Mouse (Mus musculus): ENCODE measurements around the gene Thop1. TPM values are rescaled to one million over a fixed set of nuclear protein-coding genes. Genes with fewer than 3 reads are reported as not detected.

The Thop1 gene
- polyA plus RNA-seq, 1 experiment from 2014 or later = 35.9 TPM

DNA sequence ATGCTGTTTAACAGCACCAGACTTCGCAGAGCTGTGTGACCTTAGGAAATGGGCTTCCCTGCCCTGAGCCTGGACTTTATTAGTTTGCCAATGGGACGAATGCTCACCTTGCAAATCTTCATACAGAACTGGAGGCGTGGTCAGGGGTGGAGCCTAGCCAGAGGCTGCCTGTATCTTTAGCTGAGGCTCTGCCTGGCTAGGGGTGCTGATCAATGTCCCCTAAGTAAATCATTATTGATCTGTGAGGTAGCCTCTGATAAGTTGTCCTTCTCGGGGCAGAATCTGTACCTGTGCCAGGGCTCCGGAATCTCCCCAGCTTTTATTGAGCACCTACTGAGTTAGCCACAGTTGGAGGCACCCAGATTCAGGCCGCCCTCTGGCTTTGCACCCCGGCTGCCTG, 20.8 kb downstream of the Thop1 start:
- H3K4me3 ChIP-seq (replicated peaks; ENCODE audit: low read length) = no peak overlapping the region
- H3K27ac ChIP-seq = no peak overlapping the region
- 80% methylated on average over 7 of the region's 7 CpGs for WGBS
- no peak for ATAC-seq (ENCODE audit: low FRiP score)
- no peaks in the 10 kb centered on the region for H3K9me3 ChIP-seq (ENCODE audit: control insufficient read depth, low read length)
- no peak overlapping the region for H3K4me2 ChIP-seq (replicated peaks)
- DNase-seq (ENCODE audit: low spot score) = no peak
- H3K36me3 ChIP-seq (replicated peaks; ENCODE audit: control insufficient read depth, insufficient read depth) = no peaks in the 10 kb centered on the region
- no peaks in the 10 kb centered on the region for H3K4me1 ChIP-seq (replicated peaks; ENCODE audit: control insufficient read depth, insufficient read depth, low read length)
- no peaks in the 10 kb centered on the region for H3K27me3 ChIP-seq (ENCODE audit: control insufficient read depth, insufficient read depth, low read length)
- no peak overlapping the region for H3K9ac ChIP-seq

DNA sequence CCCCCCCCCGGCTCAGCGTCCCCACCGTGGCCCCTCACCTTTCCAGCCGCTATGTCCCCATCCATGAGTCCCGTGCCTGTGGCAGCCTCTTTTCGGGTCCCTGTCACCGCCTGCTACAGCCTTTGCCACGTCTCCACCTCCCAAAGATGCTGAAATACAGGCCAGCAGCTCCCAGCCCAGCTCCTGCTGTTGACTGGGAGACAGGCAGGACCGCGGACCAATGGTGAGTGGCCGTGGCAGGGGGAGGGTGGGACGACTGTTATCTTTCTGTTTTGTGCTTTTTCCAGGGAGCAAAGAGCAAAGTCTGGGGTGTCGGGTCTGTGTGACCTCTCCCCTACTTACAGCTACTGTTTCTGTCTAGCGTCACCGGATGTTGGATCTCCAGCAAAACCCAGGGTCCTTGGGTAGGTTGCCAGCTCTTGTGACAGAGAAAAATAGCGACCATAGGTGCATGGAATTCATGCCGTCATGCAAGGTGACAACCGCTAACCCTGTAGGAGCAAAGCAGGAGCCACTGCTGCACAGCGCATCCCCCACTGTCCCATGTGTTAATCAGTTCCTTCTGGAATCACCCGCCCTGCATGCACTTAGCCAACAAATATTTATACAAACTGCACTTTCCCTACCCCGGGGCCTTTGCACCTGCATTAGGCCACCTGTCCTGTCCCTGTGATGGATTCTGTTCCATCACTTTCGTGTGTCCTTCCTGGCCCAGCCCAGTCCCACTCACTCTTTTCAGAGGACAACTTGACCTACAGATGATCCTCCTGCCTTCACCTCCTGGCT, 22.8 kb downstream of the Thop1 start:
- H3K27me3 ChIP-seq (ENCODE audit: control insufficient read depth, insufficient read depth, low read length) = no peaks in the 10 kb centered on the region
- WGBS = 62% methylated on average over 22 of the region's 22 CpGs
- H3K4me1 ChIP-seq (replicated peaks; ENCODE audit: control insufficient read depth, insufficient read depth, low read length) = no peaks in the 10 kb centered on the region
- H3K9ac ChIP-seq = no peak overlapping the region
- no peaks in the 10 kb centered on the region for H3K9me3 ChIP-seq (ENCODE audit: control insufficient read depth, low read length)
- ATAC-seq (ENCODE audit: low FRiP score) = no peak
- no peaks in the 10 kb centered on the region for H3K36me3 ChIP-seq (replicated peaks; ENCODE audit: control insufficient read depth, insufficient read depth)
- no peak for DNase-seq (ENCODE audit: low spot score)
- H3K4me3 ChIP-seq (replicated peaks; ENCODE audit: low read length) = no peak overlapping the region
- no peak overlapping the region for H3K4me2 ChIP-seq (replicated peaks)
- no peak overlapping the region for H3K27ac ChIP-seq

DNA sequence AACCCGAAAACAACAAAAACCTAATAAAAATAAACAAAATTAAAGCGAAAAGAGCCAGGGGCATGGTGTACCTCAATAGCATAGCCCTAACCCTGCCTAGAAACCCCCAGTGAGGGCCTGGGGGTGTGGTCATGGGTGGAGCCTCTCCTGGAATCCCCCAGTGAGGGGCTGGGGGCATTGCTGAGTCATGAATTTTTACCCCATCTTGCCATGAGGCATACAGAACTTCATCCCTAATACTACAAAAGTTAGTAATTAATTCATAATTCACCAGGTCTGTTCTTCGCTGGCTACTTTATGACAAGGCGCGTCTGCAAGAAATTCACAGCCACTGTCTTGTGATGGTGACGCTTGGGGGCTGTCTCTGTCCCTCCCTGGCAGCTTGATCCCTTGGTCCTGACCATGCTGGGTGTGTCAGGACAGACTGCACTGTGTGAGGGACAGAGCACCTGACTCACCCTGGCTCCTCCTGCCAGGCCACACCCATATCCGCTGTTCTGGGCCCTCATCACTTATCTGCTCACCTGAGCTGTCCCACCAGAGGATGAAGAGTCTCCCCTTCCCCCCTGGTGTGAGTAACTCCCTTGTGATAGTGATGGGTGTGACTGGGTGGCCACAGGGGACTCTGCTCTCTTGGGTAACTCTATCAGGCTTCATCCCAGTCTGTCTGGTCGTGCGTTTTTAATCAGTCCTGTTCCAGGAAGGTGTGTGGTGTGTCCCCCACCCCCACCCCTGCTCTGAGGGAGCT, 25.3 kb downstream of the Thop1 start:
- Histone ChIP-seq H3K4me3 (replicated peaks; ENCODE audit: low read length) (no peak overlapping the region), H3K4me1 (replicated peaks; ENCODE audit: control insufficient read depth, insufficient read depth, low read length) (no peaks in the 10 kb centered on the region), H3K36me3 (replicated peaks; ENCODE audit: control insufficient read depth, insufficient read depth) (no peaks in the 10 kb centered on the region), H3K27ac (no peak overlapping the region), H3K9me3 (ENCODE audit: control insufficient read depth, low read length) (no peaks in the 10 kb centered on the region), H3K9ac (no peak overlapping the region), H3K4me2 (replicated peaks) (no peak overlapping the region), H3K27me3 (ENCODE audit: control insufficient read depth, insufficient read depth, low read length) (no peaks in the 10 kb centered on the region)
- ATAC-seq (ENCODE audit: low FRiP score) (no peak), DNase-seq (ENCODE audit: low spot score) (no peak)
- 62% methylated on average over 9 of the region's 9 CpGs for WGBS

DNA sequence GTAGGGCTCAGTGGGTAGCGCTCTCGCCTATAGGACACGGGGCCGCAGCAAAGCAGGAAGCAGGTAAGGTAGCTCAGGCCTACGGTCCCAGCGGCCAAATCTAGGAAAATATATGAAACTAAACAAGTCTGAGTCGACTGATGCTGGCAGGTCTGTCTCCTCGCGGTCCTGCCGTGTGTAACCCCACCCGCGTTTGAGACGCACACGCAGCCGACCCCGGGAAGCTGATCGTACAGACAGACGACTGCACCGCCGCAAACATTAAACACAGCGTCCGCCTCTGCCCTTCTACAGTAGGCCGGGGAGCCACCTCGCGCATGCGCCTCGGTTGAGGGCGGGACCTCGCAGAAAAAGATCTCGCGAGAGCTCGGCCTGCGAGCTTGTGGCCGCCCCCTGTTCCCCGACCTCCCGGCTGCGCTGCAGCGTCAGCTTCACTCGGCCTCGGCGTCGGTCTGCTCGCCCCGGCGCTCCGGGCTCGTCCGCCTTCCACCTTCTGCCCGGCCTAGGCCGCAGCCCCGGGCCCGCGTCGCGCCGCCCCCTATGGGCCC, 35.8 kb downstream of the Thop1 start, which contains the start of gene Map2k2:
Gene Map2k2 (plus strand): TSS at position 351 of the 548 bp plus-strand sequence.
- WGBS = 0% methylated on average over 50 of the region's 56 CpGs
- H3K4me2 ChIP-seq (replicated peaks) = peak within 1 kb of the TSS; percentile 64
- no peaks in the 10 kb centered on the region for H3K27me3 ChIP-seq (ENCODE audit: control insufficient read depth, insufficient read depth, low read length)
- H3K4me3 ChIP-seq (replicated peaks; ENCODE audit: low read length) = peak within 1 kb of the TSS; percentile 79
- H3K4me1 ChIP-seq (replicated peaks; ENCODE audit: control insufficient read depth, insufficient read depth, low read length) = peaks cover 20% of the 10 kb centered on the region
- no peaks in the 10 kb centered on the region for H3K9me3 ChIP-seq (ENCODE audit: control insufficient read depth, low read length)
- H3K27ac ChIP-seq = peak within 1 kb of the TSS; percentile 99
- peaks cover 26% of the 10 kb centered on the region for H3K36me3 ChIP-seq (replicated peaks; ENCODE audit: control insufficient read depth, insufficient read depth)
- ATAC-seq (ENCODE audit: low FRiP score) (peak; percentile 92), DNase-seq (ENCODE audit: low spot score) (peak; percentile 98)
- H3K9ac ChIP-seq = peak within 1 kb of the TSS; percentile 97

DNA sequence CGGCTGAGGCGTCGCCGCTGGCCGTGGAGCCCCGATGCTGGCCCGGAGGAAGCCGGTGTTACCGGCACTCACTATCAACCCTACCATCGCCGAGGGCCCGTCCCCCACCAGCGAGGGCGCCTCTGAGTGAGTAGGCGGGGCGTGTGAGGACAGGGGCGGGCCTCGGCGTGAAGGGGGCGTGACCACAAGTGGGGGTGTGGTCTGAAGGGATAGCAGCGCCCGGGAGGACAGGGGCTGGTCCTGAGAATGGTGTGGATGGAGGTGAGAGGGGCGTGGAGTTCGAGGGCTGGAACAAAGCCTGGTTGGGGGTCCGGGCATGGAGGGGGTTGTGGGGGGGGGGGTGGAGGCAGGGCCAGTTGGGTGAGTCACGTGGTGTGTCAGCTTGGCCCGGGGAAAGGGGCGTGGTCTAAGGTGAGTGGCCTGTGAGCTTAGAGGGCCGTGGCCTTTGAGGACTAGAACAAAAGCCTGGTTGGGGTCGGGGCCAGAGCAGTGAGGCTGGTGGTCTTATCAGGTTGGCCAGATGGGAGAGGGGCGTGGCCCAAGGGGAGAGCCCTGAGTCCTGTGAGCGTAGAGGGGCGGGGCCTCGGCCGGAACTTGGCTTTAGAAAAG, 36.4 kb downstream of the Thop1 start:
- peak; percentile 88 for ATAC-seq (ENCODE audit: low FRiP score)

DNA sequence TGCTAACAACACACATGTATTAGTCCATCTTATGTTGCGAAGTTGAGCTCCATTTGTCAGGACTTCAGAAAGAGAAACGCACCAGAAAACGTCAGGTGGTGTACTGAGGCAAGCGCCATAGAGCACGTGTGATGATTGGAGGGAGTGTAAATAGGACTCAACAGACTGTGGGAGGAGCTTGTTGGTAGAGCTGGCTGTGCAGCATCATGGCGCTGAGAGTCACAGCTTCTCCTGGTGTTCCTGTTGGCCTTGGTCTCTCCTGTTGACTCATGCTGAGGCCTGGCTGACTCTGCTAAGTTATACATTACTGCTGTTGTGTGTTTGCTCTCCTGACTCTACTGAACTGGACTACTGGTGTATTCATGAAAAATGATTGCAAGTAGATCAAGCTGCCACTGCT, 43.1 kb downstream of the Thop1 start:
- H3K4me2 ChIP-seq (replicated peaks) = no peak overlapping the region
- H3K4me1 ChIP-seq (replicated peaks; ENCODE audit: control insufficient read depth, insufficient read depth, low read length) = no peaks in the 10 kb centered on the region
- no peak for DNase-seq (ENCODE audit: low spot score)
- H3K27ac ChIP-seq = no peak overlapping the region
- ATAC-seq (ENCODE audit: low FRiP score) = no peak
- H3K9ac ChIP-seq = no peak overlapping the region
- H3K36me3 ChIP-seq (replicated peaks; ENCODE audit: control insufficient read depth, insufficient read depth) = peaks cover 95% of the 10 kb centered on the region
- no peak overlapping the region for H3K4me3 ChIP-seq (replicated peaks; ENCODE audit: low read length)
- WGBS = 92% methylated on average over 6 of the region's 6 CpGs
- H3K27me3 ChIP-seq (ENCODE audit: control insufficient read depth, insufficient read depth, low read length) = no peaks in the 10 kb centered on the region
- no peaks in the 10 kb centered on the region for H3K9me3 ChIP-seq (ENCODE audit: control insufficient read depth, low read length)

More for the DNA sequence above, 36.4 kb downstream of the Thop1 start:
- Histone ChIP-seq H3K4me2 (replicated peaks) (peak overlapping the region; percentile 64), H3K36me3 (replicated peaks; ENCODE audit: control insufficient read depth, insufficient read depth) (peaks cover 32% of the 10 kb centered on the region), H3K9me3 (ENCODE audit: control insufficient read depth, low read length) (no peaks in the 10 kb centered on the region), H3K27me3 (ENCODE audit: control insufficient read depth, insufficient read depth, low read length) (no peaks in the 10 kb centered on the region), H3K9ac (peak overlapping the region; percentile 97), H3K4me3 (replicated peaks; ENCODE audit: low read length) (peak overlapping the region; percentile 79), H3K27ac (peak overlapping the region; percentile 99), H3K4me1 (replicated peaks; ENCODE audit: control insufficient read depth, insufficient read depth, low read length) (peaks cover 20% of the 10 kb centered on the region)
- DNase-seq (ENCODE audit: low spot score) = peak; percentile 74
- WGBS = under 1% methylated on average over 35 of the region's 35 CpGs

DNA sequence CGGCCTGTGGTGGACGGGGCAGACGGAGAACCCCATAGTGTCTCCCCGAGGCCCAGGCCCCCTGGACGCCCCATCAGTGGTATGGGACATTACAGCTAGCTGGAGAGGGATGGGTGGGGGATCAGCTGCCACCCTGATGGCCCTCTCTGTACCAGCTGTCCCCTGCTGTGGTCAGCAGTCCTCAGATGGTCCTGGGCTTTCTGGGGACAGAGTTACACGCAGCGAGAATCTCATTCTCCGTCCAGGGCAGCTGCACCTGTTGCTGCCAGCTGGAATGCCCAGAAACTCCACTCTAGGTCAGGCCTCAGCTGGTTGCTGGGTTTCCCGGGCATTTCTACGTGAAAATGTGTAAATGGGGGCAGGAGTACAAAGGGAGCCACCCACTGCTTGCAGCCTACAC, 49.8 kb downstream of the Thop1 start:
- H3K27me3 ChIP-seq (ENCODE audit: control insufficient read depth, insufficient read depth, low read length) = no peaks in the 10 kb centered on the region
- no peaks in the 10 kb centered on the region for H3K9me3 ChIP-seq (ENCODE audit: control insufficient read depth, low read length)
- no peak overlapping the region for H3K27ac ChIP-seq
- H3K4me2 ChIP-seq (replicated peaks) = no peak overlapping the region
- DNase-seq (ENCODE audit: low spot score) (no peak), ATAC-seq (ENCODE audit: low FRiP score) (no peak)
- no peak overlapping the region for H3K9ac ChIP-seq
- H3K4me1 ChIP-seq (replicated peaks; ENCODE audit: control insufficient read depth, insufficient read depth, low read length) = no peaks in the 10 kb centered on the region
- peaks cover 98% of the 10 kb centered on the region for H3K36me3 ChIP-seq (replicated peaks; ENCODE audit: control insufficient read depth, insufficient read depth)
- no peak overlapping the region for H3K4me3 ChIP-seq (replicated peaks; ENCODE audit: low read length)
- WGBS = 95% methylated on average over 10 of the region's 10 CpGs

DNA sequence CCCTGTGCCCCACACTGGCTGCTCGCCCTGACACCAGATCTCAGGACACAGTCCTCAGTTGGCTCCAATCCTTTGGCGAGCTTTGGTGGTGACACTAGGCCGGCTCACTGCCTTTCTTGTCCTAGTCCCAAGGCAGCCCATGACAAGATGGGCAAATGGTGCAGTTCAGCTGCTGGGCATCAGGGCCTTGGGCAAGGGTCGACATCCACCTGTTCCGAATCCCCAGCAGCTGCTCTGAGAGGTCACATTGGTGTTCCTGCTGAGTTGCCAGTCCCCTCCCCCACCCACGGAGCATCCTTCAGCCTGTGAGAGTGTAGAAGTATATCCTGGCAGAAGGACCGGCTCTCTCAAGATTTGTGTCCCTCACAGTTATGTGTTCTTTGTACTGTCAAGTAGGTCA, 50.8 kb downstream of the Thop1 start:
- WGBS = 85% methylated on average over 7 of the region's 7 CpGs
- no peak overlapping the region for H3K9ac ChIP-seq
- H3K4me3 ChIP-seq (replicated peaks; ENCODE audit: low read length) = no peak overlapping the region
- no peak for ATAC-seq (ENCODE audit: low FRiP score)
- no peak for DNase-seq (ENCODE audit: low spot score)
- H3K27ac ChIP-seq = no peak overlapping the region
- H3K27me3 ChIP-seq (ENCODE audit: control insufficient read depth, insufficient read depth, low read length) = no peaks in the 10 kb centered on the region
- peaks cover 92% of the 10 kb centered on the region for H3K36me3 ChIP-seq (replicated peaks; ENCODE audit: control insufficient read depth, insufficient read depth)
- no peak overlapping the region for H3K4me2 ChIP-seq (replicated peaks)
- H3K4me1 ChIP-seq (replicated peaks; ENCODE audit: control insufficient read depth, insufficient read depth, low read length) = no peaks in the 10 kb centered on the region
- H3K9me3 ChIP-seq (ENCODE audit: control insufficient read depth, low read length) = no peaks in the 10 kb centered on the region

DNA sequence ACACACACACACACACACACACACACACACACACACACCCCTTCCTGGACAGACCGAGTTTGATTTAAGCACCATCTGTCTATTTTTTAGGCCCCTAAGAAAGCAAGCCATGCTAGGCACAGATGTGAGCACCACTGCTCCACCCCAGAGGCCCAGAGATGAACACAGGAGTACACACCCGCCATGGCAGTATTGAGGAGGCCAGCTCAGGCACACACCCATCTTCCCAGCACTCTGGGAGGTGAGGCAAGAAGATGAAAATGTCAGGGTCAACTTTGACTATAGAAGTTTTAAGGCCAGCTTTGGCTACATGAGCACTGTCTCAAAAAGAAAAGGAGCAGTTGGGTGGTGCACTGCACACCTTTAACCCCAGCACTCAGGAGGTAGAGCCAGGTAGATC, 53.1 kb downstream of the Thop1 start:
- no peaks in the 10 kb centered on the region for H3K27me3 ChIP-seq (ENCODE audit: control insufficient read depth, insufficient read depth, low read length)
- H3K27ac ChIP-seq = no peak overlapping the region
- H3K4me3 ChIP-seq (replicated peaks; ENCODE audit: low read length) = no peak overlapping the region
- no peaks in the 10 kb centered on the region for H3K4me1 ChIP-seq (replicated peaks; ENCODE audit: control insufficient read depth, insufficient read depth, low read length)
- DNase-seq (ENCODE audit: low spot score) (no peak), ATAC-seq (ENCODE audit: low FRiP score) (no peak)
- no peak overlapping the region for H3K9ac ChIP-seq
- H3K4me2 ChIP-seq (replicated peaks) = no peak overlapping the region
- WGBS = 85% methylated on average over 2 of the region's 2 CpGs
- peaks cover 71% of the 10 kb centered on the region for H3K36me3 ChIP-seq (replicated peaks; ENCODE audit: control insufficient read depth, insufficient read depth)
- no peaks in the 10 kb centered on the region for H3K9me3 ChIP-seq (ENCODE audit: control insufficient read depth, low read length)
